Mouse (Mus musculus) liver, postnatal 0 days (tissue): ENCODE measurements around the gene Rps4x.

Experiments used
- CTCF ChIP-seq: sonication (generic); IDR thresholded peaks from 2 replicates; pipeline ENCODE4 v1.5.1; 2016; ENCODE audit warnings: antibody characterized with exemption, low read depth
- EP300 ChIP-seq: IDR thresholded peaks from 2 replicates; pipeline ENCODE4 v1.6.1; 2016; ENCODE audit warnings: antibody characterized with exemption, low read depth, mild to moderate bottlenecking

DNA sequence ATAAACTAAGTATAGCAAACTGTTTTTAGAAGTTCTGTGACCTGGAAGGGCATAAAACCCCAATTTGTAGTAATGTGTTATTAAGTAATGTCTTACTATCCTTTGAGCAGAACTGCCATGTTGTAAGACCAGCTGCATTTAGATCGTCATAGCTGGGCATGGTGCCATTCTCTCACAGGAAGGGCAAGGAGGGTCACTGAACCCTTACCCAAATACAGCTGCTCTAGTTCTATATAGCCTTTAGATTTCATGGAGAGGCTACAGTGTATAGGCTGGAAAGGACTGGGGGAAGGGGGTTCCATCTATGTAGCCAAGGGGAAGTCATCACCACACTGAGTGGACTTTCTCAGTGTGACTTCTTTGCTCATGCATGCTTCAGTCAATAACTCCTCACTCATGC is 48.0 kb downstream of the Rps4x start:
- TF ChIP-seq CTCF (no peak), EP300 (no peak)
